Mouse (Mus musculus): ENCODE data around the gene Olfr1369-ps1.

Olfr1369-ps1 gene

GRCm38 (mm10) chr13:21168371-21169011 is 57.2 kb downstream of the Olfr1369-ps1 start:
- intact Hi-C loops (cut with DNase I), result loop anchor here (5.0 to 10.0 kb wide), 3 partner anchors 159 to 1774 kb away; partner anchors contain the start of gene Stard3nl
